Mouse (Mus musculus) CH12.LX (cell line): ENCODE results near the gene Med24. TPM values are rescaled to one million over a fixed set of nuclear protein-coding genes. Genes with fewer than 3 reads are reported as not detected.

Source experiments
- DNase-seq: peaks from one replicate; pipeline ENCODE4 v3.0.0-alpha.2; 2013; ENCODE audit errors: extremely low read depth
- H3K27ac ChIP-seq: 2 replicates; pipeline ENCODE4 v1.5.1; 2012; ENCODE audit warnings: low read depth, mild to moderate bottlenecking, control low read depth, moderate library complexity; ENCODE audit not compliant: insufficient read depth
- H3K27me3 ChIP-seq: replicated peaks from 2 replicates; pipeline ENCODE3; 2012; ENCODE audit warnings: inconsistent platforms
- H3K36me3 ChIP-seq, 2 experiments: replicated peaks in 1 of 2; 2 replicates each; pipeline versions ENCODE3 to v1.6.1; 2012; ENCODE audit warnings: inconsistent platforms in 1 of 2, low read length in 1 of 2, mild to moderate bottlenecking in 1 of 2, mixed read lengths in 1 of 2, moderate library complexity in 1 of 2; ENCODE audit not compliant: control insufficient read depth in 1 of 2, insufficient read depth in 1 of 2
- H3K4me1 ChIP-seq, 2 experiments: 2 replicates each; pipeline ENCODE4 v1.6.1; 2012; ENCODE audit warnings: inconsistent platforms in 1 of 2, moderate library complexity in 1 of 2; ENCODE audit not compliant: insufficient read depth in 2 of 2, control insufficient read depth in 1 of 2
- H3K4me2 ChIP-seq: 2 replicates; pipeline ENCODE4 v1.6.1; 2012; ENCODE audit warnings: low read depth, mild to moderate bottlenecking, control low read depth; ENCODE audit not compliant: poor library complexity, insufficient read depth, severe bottlenecking
- H3K4me3 ChIP-seq, 3 experiments: fragments of 150-350 bp in 1 of 3; sonication (generic) in 1 of 3; replicated peaks in 1 of 3; 2 replicates each; pipeline versions ENCODE3 to v1.5.1; 2011 to 2012; ENCODE audit warnings: low read depth in 2 of 3, low read length in 2 of 3, mild to moderate bottlenecking in 2 of 3, moderate library complexity in 2 of 3, control low read depth in 1 of 3, improper control_type of control experiment in 1 of 3, inconsistent platforms in 1 of 3, mixed read lengths in 1 of 3; ENCODE audit not compliant: poor library complexity in 1 of 3
- H3K79me2 ChIP-seq: replicated peaks from 2 replicates; pipeline ENCODE4 v1.6.1; 2012; ENCODE audit warnings: mild to moderate bottlenecking, moderate library complexity; ENCODE audit not compliant: control insufficient read depth, poor library complexity, insufficient read depth, severe bottlenecking; ENCODE audit errors: extremely low read depth
- H3K9ac ChIP-seq: 2 replicates; pipeline ENCODE4 v1.6.1; 2012; ENCODE audit warnings: low read depth, mild to moderate bottlenecking, control low read depth, moderate library complexity; ENCODE audit not compliant: insufficient read depth
- H3K9me3 ChIP-seq: replicated peaks from 2 replicates; pipeline ENCODE3; 2012; ENCODE audit warnings: low read length, inconsistent platforms, mixed read lengths
- CTCF ChIP-seq, 2 experiments: IDR thresholded peaks in 1 of 2; conservative IDR thresholded peaks in 1 of 2; 2 replicates each; pipeline ENCODE4 v1.5.1; 2011 to 2012; ENCODE audit warnings: low read depth in 2 of 2, low read length in 2 of 2, improper control_type of control experiment in 1 of 2, inconsistent platforms in 1 of 2, mild to moderate bottlenecking in 1 of 2, moderate library complexity in 1 of 2
- EP300 ChIP-seq: IDR thresholded peaks from 2 replicates; pipeline ENCODE4 v1.6.1; 2011; ENCODE audit warnings: low read length, improper control_type of control experiment
- IRF4 ChIP-seq: IDR thresholded peaks from 2 replicates; pipeline ENCODE4 v1.6.1; 2014; ENCODE audit warnings: low read depth, mild to moderate bottlenecking, inconsistent platforms, low read length, improper control_type of control experiment
- JUN ChIP-seq: IDR thresholded peaks from 2 replicates; pipeline ENCODE4 v1.6.1; 2011; ENCODE audit warnings: low read depth, mild to moderate bottlenecking, low read length, improper control_type of control experiment, moderate library complexity; ENCODE audit not compliant: insufficient read depth
- KAT2A ChIP-seq: IDR thresholded peaks from 2 replicates; pipeline ENCODE4 v1.6.1; 2012; ENCODE audit warnings: low read length, improper control_type of control experiment, inconsistent platforms; ENCODE audit not compliant: insufficient replicate concordance
- MAFK ChIP-seq: IDR thresholded peaks from 2 replicates; pipeline ENCODE4 v1.6.1; 2011; ENCODE audit warnings: low read length, improper control_type of control experiment; ENCODE audit not compliant: insufficient replicate concordance
- MEF2A ChIP-seq: IDR thresholded peaks from 2 replicates; pipeline ENCODE4 v1.6.1; 2014; ENCODE audit warnings: low read depth, mild to moderate bottlenecking, inconsistent platforms, low read length, improper control_type of control experiment, borderline replicate concordance
- MXI1 ChIP-seq: IDR thresholded peaks from 2 replicates; pipeline ENCODE4 v1.6.1; 2011; ENCODE audit warnings: mild to moderate bottlenecking, low read depth, low read length, improper control_type of control experiment
- MYC ChIP-seq: IDR thresholded peaks from 2 replicates; pipeline ENCODE4 v1.6.1; 2011; ENCODE audit warnings: low read depth, mild to moderate bottlenecking, improper control_type of control experiment, low read length
- NELFE ChIP-seq: IDR thresholded peaks from 2 replicates; pipeline ENCODE4 v1.6.1; 2011; ENCODE audit warnings: low read depth, low read length, improper control_type of control experiment
- PAX5 ChIP-seq: IDR thresholded peaks from 2 replicates; pipeline ENCODE4 v1.6.1; 2012; ENCODE audit warnings: low read length, inconsistent platforms, mixed read lengths
- RCOR1 ChIP-seq: conservative IDR thresholded peaks from 2 replicates; pipeline ENCODE4 v1.6.1; 2012; ENCODE audit warnings: low read depth, mild to moderate bottlenecking, inconsistent platforms, low read length, improper control_type of control experiment
- SMC3 ChIP-seq: IDR thresholded peaks from 2 replicates; pipeline ENCODE4 v1.6.1; 2011; ENCODE audit warnings: low read depth, low read length, improper control_type of control experiment
- TBP ChIP-seq: conservative IDR thresholded peaks from 2 replicates; pipeline ENCODE4 v1.6.1; 2011; ENCODE audit warnings: low read depth, low read length, improper control_type of control experiment
- TCF12 ChIP-seq: IDR thresholded peaks from 2 replicates; pipeline ENCODE4 v1.6.1; 2014; ENCODE audit warnings: low read depth, mild to moderate bottlenecking, inconsistent platforms, low read length, improper control_type of control experiment
- UBTF ChIP-seq: IDR thresholded peaks from 2 replicates; pipeline ENCODE4 v1.6.1; 2012; ENCODE audit warnings: low read depth, mild to moderate bottlenecking, inconsistent platforms, low read length, improper control_type of control experiment, moderate library complexity
- USF2 ChIP-seq: conservative IDR thresholded peaks from 2 replicates; pipeline ENCODE4 v1.6.1; 2011; ENCODE audit warnings: low read depth, low read length, improper control_type of control experiment
- ZKSCAN1 ChIP-seq: IDR thresholded peaks from 2 replicates; pipeline ENCODE4 v1.6.1; 2012; ENCODE audit warnings: low read depth, inconsistent platforms, low read length, improper control_type of control experiment, borderline replicate concordance
- ZMIZ1 ChIP-seq: IDR thresholded peaks from 2 replicates; pipeline ENCODE4 v1.6.1; 2012; ENCODE audit warnings: low read depth, mild to moderate bottlenecking, inconsistent platforms, low read length, improper control_type of control experiment
- dilution Hi-C: fragments of 300-500 bp; cut with MboI; formaldehyde crosslinking; loops from 2 replicates; pipeline ENCODE4 v1.14.3; 2020; ENCODE audit warnings: low sequenced_read_pairs; ENCODE audit not compliant: extremely low pct_unique_long_range_greater_than_20kb, extremely low pct_ligation_motif_present
- in situ Hi-C: fragments of 300-500 bp; cut with MboI; formaldehyde crosslinking; loops from 3 replicates; pipeline ENCODE4 v1.14.3; 2019; ENCODE audit warnings: low sequenced_read_pairs, low pct_ligation_motif_present, low pct_unique_long_range_greater_than_20kb, mixed read lengths
- polyA plus RNA-seq: library from polyadenylated mRNA; unstranded; fragments of >175 nt; gene quantifications from 2 replicates; pipeline ENCODE4 v1.2.1, GENCODE M21; 2012; ENCODE audit warnings: low read depth; ENCODE audit not compliant: insufficient read length
- total RNA-seq, 2 experiments: library from RNA; depleted of rRNA; stranded (reverse); fragments of 300-350 nt in 1 of 2; fragments of >200 nt in 1 of 2; gene quantifications; 2 replicates each; pipeline ENCODE4 v1.2.3; 2012 to 2014

Gene Med24
- total and polyA plus RNA-seq, 3 experiments: 30.9 to 78.8 (median 48.6) TPM

DNA sequence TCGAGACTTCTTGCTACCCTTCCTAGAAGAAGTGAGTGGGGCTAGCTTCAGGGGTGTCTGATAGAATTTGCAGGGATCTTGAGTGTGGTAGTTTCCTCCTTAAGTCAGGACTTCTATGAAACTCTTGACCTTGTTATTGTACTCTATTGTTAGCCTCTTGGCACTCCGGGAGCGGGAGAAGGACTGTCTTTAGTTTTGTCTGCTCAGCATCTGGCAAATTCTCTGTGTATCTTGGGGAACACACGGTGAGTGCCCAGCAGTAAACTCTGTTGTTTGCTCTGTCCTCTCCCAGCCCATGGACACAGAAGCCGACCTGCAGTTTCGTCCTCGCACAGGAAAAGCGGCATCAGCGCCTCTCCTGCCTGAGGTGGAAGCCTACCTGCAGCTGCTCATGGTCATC lies 43.6 kb downstream of the Med24 start:
- in situ Hi-C loops (no loop called here), dilution Hi-C loops (no loop called here)
- H3K27me3 ChIP-seq: no peaks in the 10 kb centered on the region
- no peak overlapping the region for H3K4me3 ChIP-seq
- no peaks in the 10 kb centered on the region for H3K9me3 ChIP-seq
- peaks cover 7 to 26% of the 10 kb centered on the region in 2 experiments; a peak in 3 of 4 replicates for H3K4me1 ChIP-seq
- no peak overlapping the region for H3K4me2 ChIP-seq
- no peak overlapping the region for H3K27ac ChIP-seq
- H3K9ac ChIP-seq: no peak overlapping the region
- no peak for TF ChIP-seq TBP
- no peak for TF ChIP-seq PAX5
- no peak for TF ChIP-seq IRF4
- no peak for TF ChIP-seq NELFE
- TF ChIP-seq KAT2A: no peak
- TF ChIP-seq TCF12: no peak
- no peak for TF ChIP-seq ZKSCAN1
- TF ChIP-seq ZMIZ1: no peak
- TF ChIP-seq USF2: no peak
- TF ChIP-seq SMC3: no peak
- TF ChIP-seq EP300: no peak
- no peak for TF ChIP-seq MEF2A
- no peak for TF ChIP-seq CTCF (conservative IDR thresholded peaks at IDR 0.05 in 1 of 2, IDR thresholded peaks at IDR 0.05 in 1 of 2; ENCODE audit: low read depth in 2 of 2, low read length in 2 of 2)
- no peak for TF ChIP-seq MYC
- TF ChIP-seq UBTF: no peak
- TF ChIP-seq JUN: no peak
- no peak for DNase-seq
- H3K79me2 ChIP-seq: peaks cover 29% of the 10 kb centered on the region
- peaks cover 50 to 59% of the 10 kb centered on the region in 2 experiments for H3K36me3 ChIP-seq

DNA sequence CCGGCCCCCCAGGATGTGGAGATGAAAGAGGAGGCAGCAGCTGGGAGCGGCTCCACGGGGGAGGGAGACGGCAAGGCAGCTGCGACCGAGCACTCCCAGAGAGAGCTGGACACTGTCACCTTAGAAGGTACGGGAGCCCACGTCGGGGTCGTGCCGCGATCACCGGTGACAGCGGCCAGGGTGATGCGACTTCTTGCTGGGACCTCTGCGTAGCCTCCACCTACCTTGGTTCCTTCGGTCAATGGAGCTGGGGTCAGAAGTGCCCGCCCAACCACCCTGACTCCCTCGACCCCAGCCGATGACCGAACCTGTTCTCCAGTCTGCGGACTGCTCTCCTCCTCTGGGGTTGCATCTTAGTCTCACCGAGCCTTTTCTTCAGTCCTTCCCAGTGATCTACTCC lies 46.4 kb downstream of the Med24 start:
- Histone ChIP-seq H3K79me2 (peaks cover 29% of the 10 kb centered on the region), H3K27ac (peak overlapping the region; percentile 42), H3K36me3 (peaks cover 29 to 37% of the 10 kb centered on the region in 2 experiments), H3K4me3 (peak overlapping the region; percentile 72 to 100 (median 98)), H3K4me1 (peaks cover 15 to 31% of the 10 kb centered on the region in 2 experiments), H3K9ac (peak overlapping the region; percentile 97), H3K4me2 (peak overlapping the region; percentile 99; the same call in 1 of the 2 replicates), H3K27me3 (peaks cover 19% of the 10 kb centered on the region), H3K9me3 (no peaks in the 10 kb centered on the region)
- dilution Hi-C loops (no loop called here), in situ Hi-C loops (no loop called here)
- TF ChIP-seq MAFK (no peak), RCOR1 (0 out of 2 replicates have a peak, but pooled peaks have one; percentile 18), CTCF (conservative IDR thresholded peaks at IDR 0.05 in 1 of 2, IDR thresholded peaks at IDR 0.05 in 1 of 2; ENCODE audit: low read depth in 2 of 2, low read length in 2 of 2) (no peak), MXI1 (peak; percentile 0; the same call in 1 of the 2 replicates)
- DNase-seq: no peak
